Mouse (Mus musculus) right cerebral cortex, adult 18-20 months (tissue): ENCODE measurements at regions not wholly inside any gene's neighbourhood (a gene's known extent, or its start where the extent isn't known, plus 50 kb on each side); places are given as distances from the start of the nearest gene placed in this dataset.
"Not testable (repeated sequence)": the region's sequence is repeated elsewhere in the genome, so short reads cannot be mapped to it uniquely, and the experiment has no call there.

Experiments used
- DNase-seq: peaks from one replicate; pipeline ENCODE4 v3.0.0; 2022; ENCODE audit warnings: mixed read lengths

DNA sequence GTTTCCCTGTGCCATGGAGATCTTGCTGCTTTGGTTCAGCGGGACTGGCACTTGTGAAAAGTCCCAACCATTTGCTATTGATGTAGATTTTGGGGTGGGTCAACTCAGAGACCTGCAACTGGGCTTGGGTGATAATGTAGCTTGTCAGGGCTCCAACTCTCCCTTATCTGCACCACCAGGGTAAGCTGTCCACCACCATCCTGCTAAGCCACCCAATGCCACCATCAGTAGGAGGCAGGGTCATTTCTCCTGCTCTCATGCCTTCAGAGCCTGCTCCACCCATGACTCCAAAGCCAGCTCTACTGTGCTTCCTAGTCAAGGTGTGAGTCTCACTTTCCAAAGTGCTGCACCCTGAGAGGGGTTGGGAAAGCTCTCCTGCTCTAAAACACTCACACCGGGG is 776.2 kb downstream of the Diaph2 start:
- no peak for DNase-seq

GRCm38 (mm10) chrX:130533171-130534156 is 783.9 kb downstream of the Diaph2 start:
- no peak for DNase-seq

DNA sequence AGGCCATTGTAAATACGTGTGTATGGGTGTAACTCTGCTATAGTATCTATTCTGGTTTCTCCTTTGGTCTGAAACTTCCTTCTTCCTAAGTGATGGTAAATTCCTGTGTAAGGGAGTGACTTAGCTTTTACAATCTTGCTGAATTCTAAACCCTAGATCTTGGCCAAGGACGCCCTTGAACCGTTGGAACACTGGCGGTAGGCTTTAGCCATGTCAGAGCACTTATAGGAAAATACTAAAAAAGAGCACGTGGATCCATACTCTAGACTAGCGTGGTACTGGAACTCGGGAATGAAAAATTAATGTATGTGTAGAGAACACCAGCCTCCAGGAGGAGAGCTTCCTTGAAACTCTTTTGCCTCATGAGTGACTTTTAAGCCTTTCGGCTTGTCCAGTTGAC is 789.2 kb downstream of the Diaph2 start:
- DNase-seq: not testable (repeated sequence)

DNA sequence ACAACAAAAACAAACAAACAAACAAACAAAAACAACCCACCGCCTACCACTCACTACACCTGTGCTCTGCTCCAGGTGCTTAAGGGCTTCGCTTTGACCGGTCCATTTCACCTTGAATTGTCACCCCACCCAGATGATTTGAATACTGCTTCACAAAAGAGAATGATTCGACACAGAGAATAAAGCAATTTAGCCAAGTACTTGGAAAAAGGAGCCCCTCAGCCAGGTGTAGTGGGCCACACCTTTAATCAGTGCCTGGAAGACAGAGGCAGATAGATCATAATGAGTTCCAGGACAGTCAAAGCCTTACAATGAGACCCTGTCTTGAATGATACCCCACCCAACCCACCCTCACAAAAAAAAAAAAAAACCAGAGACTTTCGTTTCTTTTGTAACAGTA is 798.5 kb downstream of the Diaph2 start:
- DNase-seq: no peak

DNA sequence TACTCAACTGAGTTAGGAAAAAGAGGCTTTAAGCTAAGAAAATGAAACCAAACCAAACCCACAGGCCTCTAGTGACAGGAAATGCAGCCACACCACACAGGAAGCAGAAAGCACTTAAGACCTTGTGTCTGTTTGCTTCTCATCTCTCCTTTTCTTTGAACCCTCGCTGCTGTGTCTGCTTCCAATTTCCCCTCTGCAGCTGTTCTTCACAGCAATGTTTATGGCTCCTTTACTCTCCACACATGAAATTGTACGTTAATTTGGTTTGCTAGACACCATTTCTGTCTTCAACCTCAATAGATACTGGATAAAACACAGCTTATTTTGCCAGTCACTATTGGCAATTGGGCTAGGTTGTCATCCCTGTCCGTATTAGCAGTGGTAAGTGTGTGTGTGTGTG is 799.7 kb downstream of the Diaph2 start:
- DNase-seq: no peak

- no peak for DNase-seq
Observed at GRCm38 (mm10) chrX:130549925-130550324, 800.4 kb downstream of the Diaph2 start.

DNA sequence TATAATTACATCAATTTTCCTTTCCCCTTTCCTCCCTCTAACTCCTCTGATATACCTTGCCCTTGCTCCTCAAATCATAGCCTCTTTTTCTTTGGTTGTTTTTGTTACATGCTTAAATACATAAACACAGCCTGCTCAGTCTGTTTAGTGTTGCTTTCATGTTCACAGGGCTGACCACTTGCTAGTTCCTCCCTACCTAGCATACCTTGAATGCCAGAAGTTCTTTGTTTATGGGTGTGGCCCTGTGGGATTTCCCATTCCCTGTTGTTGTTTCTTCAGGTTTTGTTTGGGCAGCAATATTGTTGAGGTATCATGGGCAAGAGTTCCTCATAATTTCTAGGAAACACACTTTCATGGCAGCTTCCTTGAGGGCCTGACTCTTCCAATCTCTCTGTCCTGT is 807.7 kb downstream of the Diaph2 start:
- DNase-seq: no peak

DNA sequence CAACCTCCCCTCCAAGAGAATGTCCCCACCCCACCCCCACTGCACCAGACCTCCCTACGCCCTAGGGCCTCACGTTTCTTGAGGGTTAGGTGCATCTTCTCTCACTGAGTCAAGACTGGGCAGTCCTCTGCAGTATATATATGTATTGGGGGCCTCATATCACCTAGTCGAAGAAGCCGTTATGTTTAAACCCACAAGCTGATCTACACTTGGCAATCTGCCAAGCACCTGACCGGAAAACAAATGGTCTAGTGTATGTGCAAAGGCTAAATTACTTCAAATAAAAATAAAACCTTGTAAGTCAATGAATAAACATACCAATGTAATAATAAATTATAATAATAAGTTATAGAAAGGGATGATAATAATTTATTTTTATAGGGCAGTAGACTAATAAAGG is 828.2 kb downstream of the Diaph2 start:
- no peak for DNase-seq

DNA sequence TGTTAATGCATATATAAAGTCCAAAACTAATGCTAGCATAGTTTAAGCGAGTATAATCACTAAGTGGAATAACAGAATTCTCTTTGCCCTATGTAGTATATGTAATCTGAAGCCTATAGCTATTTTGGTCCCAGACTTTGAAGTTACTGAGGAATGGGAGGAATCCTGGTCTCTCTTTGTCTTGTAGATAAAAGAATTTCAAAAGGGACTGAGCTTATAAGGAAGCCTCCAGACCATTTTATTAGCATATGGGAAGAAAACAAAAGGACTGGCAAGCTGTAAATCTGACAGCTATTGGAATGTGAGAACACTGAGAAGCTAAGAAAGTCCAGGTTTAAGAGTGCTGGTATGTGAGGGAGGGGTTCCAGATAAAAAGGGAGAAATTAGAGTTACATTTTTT is 847.1 kb downstream of the Diaph2 start:
- DNase-seq: no peak

DNA sequence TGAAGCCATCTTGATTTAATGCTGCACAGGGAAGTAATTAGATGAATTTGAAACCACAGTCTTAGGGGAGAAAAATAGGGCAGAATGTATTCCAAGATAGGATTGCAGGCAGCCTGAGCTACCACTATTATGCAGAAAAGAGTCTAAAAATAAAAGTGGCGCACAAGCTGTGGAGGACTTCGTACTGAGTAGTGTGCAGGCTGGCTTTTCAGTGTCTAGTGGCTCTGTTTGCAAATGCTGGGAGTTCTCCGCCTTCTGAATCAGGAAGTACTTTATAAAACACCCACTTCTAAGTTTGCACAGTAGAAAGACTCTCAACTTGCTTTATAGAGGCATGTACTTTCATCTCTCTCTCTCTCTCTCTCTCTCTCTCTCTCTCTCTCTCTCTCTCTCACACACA is 852.4 kb downstream of the Diaph2 start:
- peak; percentile 35 for DNase-seq

- no peak for DNase-seq
Observed at GRCm38 (mm10) chrX:130638513-130638912, 889.0 kb downstream of the Diaph2 start.

GRCm38 (mm10) chrX:130655815-130656214 is 906.3 kb downstream of the Diaph2 start:
- DNase-seq: no peak

DNA sequence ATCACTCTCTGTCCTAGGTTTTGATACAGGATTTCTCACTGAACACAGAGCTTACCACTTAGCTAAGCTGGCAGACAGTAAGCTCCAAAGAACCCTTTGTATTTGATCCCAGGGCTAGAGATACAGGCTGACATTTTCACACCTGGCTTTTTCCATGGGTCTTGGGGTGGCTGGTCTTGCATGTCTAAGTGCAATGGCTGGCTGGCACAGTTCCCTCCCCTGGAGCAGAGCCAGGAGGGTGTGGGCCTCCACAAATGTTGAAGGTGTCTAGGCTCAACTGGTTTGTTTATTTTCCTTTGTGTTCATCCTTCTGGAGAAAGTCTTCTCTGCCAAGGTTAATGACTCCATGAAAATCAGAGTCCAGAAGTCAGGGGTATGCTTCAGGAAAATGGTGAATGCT is 934.8 kb downstream of the Diaph2 start:
- DNase-seq: no peak

- DNase-seq: no peak
Observed at GRCm38 (mm10) chrX:130708929-130709328, 959.4 kb downstream of the Diaph2 start.

GRCm38 (mm10) chrX:130744132-130744531 is 994.6 kb downstream of the Diaph2 start:
- DNase-seq: not testable (repeated sequence)
